Mouse (Mus musculus) midbrain, embryonic 15.5 days (tissue): ENCODE measurements around the gene Cd81. TPM values are rescaled to one million over a fixed set of nuclear protein-coding genes. Genes with fewer than 3 reads are reported as not detected.

ENCODE experiments used
- ATAC-seq: fragments of 200-750 bp; cut with Nextera tagmentation; replicated peaks from 2 replicates; pipeline ENCODE4 v1.8.0; 2017; ENCODE audit warnings: moderate TSS enrichment
- H3K27ac ChIP-seq: fragments of 300-500 bp; sonication (generic); 2 replicates; pipeline ENCODE4 v1.5.1; 2015; ENCODE audit warnings: mild to moderate bottlenecking, inconsistent platforms
- H3K27me3 ChIP-seq: fragments of 300-500 bp; sonication (generic); replicated peaks from 2 replicates; pipeline ENCODE4 v1.6.1; 2015; ENCODE audit warnings: inconsistent platforms
- H3K36me3 ChIP-seq: fragments of 300-500 bp; sonication (generic); replicated peaks from 2 replicates; pipeline ENCODE4 v1.6.1; 2015; ENCODE audit warnings: inconsistent platforms
- H3K4me1 ChIP-seq: fragments of 300-500 bp; sonication (generic); 2 replicates; pipeline ENCODE4 v1.6.1; 2015; ENCODE audit warnings: inconsistent platforms
- H3K4me2 ChIP-seq: fragments of 300-500 bp; sonication (generic); 2 replicates; pipeline ENCODE4 v1.6.1; 2015; ENCODE audit warnings: inconsistent platforms, mild to moderate bottlenecking, moderate library complexity
- H3K4me3 ChIP-seq: fragments of 300-500 bp; sonication (generic); 2 replicates; pipeline ENCODE4 v1.5.1; 2015; ENCODE audit warnings: mild to moderate bottlenecking, inconsistent platforms
- H3K9ac ChIP-seq: fragments of 300-500 bp; sonication (generic); 2 replicates; pipeline ENCODE4 v1.6.1; 2015; ENCODE audit warnings: mild to moderate bottlenecking, inconsistent platforms
- H3K9me3 ChIP-seq: fragments of 300-500 bp; sonication (generic); 2 replicates; pipeline ENCODE4 v1.6.1; 2016; ENCODE audit warnings: inconsistent platforms
- WGBS: fragments of 180-500 bp; shearing (Covaris S2); methylation state at CpG from one replicate; pipeline ENCODE4 v1.1.7; 2015; ENCODE audit warnings: mixed read lengths; 5-methylcytosine and 5-hydroxymethylcytosine counted together
- polyA plus RNA-seq: library from polyadenylated mRNA; unstranded; fragments of >200 nt; fragmentation: Nextera tagmentation; extraction: Ambion mirVana; gene quantifications from 2 replicates; pipeline ENCODE4 v1.2.1, GENCODE M21; 2015

Gene Cd81
- polyA plus RNA-seq, 1 experiment from 2014 or later = 374 TPM

DNA sequence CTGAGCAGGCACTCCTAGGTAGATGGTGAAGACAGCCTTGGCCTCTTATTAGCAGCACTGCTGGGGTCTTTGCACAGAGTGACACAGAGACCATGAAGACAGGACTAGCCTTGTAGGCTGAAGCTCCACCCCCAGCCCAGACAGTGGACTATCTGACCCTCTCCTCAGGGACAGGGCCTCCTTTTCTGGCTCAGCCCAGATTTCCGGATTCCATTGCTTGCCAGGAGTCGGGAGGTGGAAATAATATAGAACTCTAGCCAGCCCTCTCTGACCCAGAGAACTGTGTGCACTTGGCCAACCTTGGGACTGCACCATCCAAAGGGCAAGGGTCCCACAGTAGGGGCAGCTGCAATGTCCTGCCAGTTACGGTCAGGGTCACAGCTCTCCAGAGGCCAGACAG is 10.4 kb upstream of the Cd81 start:
- Histone ChIP-seq H3K9me3 (no peaks in the 10 kb centered on the region), H3K4me1 (no peaks in the 10 kb centered on the region), H3K9ac (no peak overlapping the region), H3K27ac (no peak overlapping the region), H3K36me3 (no peaks in the 10 kb centered on the region), H3K4me2 (no peak overlapping the region), H3K27me3 (no peaks in the 10 kb centered on the region), H3K4me3 (no peak overlapping the region)
- WGBS = 90% methylated on average over 3 of the region's 3 CpGs
- ATAC-seq = no peak

DNA sequence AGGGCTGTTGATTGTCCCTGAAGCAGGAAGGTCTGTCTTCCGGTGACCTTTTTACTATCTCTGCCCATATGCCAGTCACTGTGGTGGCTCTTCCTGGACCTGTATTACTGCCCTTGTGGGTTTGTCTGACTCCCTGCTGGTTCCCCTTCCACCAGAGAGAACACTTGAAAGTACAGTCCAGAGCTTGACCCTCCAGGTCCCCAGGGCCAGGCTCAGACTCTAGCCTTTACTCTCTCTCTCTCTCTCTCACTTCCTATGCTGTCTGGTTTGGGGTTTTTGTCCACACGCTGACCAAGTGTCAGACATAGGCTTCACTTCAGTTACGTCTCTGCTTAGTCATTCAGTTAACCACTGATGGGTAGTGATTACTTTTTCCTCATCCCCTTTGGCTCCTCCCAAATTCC is 9.6 kb upstream of the Cd81 start:
- no peak overlapping the region for H3K4me3 ChIP-seq
- ATAC-seq = no peak
- no peaks in the 10 kb centered on the region for H3K4me1 ChIP-seq
- H3K27me3 ChIP-seq = no peaks in the 10 kb centered on the region
- 79% methylated on average over 3 of the region's 3 CpGs for WGBS
- no peak overlapping the region for H3K9ac ChIP-seq
- H3K9me3 ChIP-seq = no peaks in the 10 kb centered on the region
- H3K36me3 ChIP-seq = no peaks in the 10 kb centered on the region
- H3K27ac ChIP-seq = no peak overlapping the region
- no peak overlapping the region for H3K4me2 ChIP-seq

DNA sequence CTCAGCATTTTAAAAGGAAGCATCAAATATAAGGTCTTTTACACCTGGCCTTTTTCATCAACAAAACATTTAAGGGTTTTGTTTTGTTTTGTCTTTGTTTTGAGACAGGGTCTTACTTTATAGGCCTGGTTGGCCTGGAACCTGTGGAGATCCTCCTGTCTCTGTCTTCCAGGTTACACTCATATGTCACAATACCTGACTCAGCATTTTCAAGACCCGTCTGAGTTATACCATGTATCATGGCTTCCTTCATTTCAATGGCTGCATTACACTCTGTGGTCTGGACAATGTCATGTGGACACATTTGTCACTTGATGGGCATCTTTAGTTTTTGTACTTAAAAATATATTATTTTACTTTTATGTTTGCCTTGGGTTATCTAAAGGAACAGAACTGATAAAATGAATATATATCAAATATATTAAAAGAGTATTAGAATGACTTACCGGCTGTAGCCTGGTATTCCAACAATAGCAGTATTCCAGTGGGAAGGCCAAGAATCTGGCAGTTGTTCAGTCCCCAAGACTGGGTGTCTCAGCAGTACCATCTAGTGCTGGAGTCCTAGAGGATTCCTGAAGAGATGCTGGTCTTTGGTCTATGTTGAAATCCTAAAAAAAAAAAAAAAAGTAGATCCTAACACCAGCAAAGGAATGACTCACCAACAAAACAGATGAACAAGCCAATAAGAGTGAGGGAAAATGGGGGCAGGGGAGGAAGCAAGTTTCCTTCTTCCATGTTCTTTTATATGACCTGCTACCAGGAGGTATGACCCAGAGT is 8.3 kb upstream of the Cd81 start:
- Histone ChIP-seq H3K27ac (no peak overlapping the region), H3K4me2 (no peak overlapping the region), H3K4me3 (no peak overlapping the region), H3K9me3 (no peaks in the 10 kb centered on the region), H3K4me1 (no peaks in the 10 kb centered on the region), H3K36me3 (no peaks in the 10 kb centered on the region), H3K27me3 (no peaks in the 10 kb centered on the region), H3K9ac (no peak overlapping the region)
- ATAC-seq = no peak
- 100% methylated on average over 2 of the region's 2 CpGs for WGBS

DNA sequence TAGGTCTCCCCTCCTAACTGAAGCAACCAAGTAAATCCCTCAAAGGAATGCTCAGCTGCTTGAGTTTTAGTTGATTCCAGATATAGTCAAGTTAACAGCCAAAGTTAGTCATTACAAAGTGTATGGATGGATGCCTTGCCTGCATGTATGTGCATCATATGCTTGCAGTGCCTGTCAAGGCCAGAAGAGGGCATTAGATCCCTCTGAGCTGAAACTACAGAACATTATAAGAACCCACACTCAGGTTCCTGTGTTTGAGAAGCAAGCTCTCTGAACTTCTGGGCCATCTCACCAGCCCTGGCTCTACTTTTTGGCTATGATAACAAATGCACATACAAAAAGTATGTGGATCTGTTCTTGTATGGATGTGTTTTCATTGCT is 7.7 kb upstream of the Cd81 start:
- Histone ChIP-seq H3K4me2 (no peak overlapping the region), H3K4me1 (no peaks in the 10 kb centered on the region), H3K36me3 (no peaks in the 10 kb centered on the region), H3K27me3 (no peaks in the 10 kb centered on the region), H3K4me3 (no peak overlapping the region), H3K9me3 (no peaks in the 10 kb centered on the region), H3K27ac (no peak overlapping the region), H3K9ac (no peak overlapping the region)
- no peak for ATAC-seq

DNA sequence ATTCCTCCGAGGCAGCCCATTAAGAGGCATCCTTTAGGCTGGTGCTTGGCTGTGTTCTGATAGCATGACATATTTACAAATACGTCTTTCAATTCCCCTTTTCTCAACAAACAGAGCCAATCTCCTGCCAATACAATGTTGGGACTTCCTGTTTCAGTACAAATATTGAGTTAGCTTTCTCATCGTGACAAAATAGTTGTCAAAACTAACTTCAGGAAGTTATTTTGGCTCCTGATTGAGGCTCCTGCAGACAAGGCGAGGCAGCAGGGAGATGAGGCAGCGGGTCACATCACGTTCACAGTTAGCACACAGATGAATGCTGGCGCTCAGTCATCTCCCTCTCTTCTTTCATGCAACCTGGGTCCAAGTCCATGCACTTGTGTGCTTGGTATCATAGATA is 6.2 kb upstream of the Cd81 start:
- Histone ChIP-seq H3K4me3 (no peak overlapping the region), H3K4me2 (no peak overlapping the region), H3K27me3 (no peaks in the 10 kb centered on the region), H3K9me3 (no peaks in the 10 kb centered on the region), H3K9ac (no peak overlapping the region), H3K27ac (no peak overlapping the region), H3K36me3 (no peaks in the 10 kb centered on the region), H3K4me1 (no peaks in the 10 kb centered on the region)
- no peak for ATAC-seq
- WGBS = 86% methylated on average over 7 of the region's 7 CpGs

DNA sequence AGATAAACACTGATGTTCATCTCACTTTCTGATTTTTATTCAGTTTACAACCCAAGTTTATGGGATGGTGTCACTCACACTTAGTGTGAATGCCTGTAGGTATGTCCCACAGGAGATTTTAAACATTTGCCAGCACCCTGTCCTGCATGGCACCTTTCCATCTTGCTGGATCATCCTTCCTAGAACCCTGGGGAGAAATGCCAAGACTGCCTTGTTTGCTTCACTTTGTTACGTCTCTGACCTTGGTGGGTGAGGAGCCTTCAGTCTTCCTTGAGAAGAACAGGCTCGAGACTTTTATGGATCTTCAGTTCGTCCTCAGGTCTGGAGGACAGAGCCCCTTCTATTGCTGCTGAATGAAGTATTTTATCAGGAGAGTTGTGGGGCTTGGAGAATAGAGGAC is 3.2 kb upstream of the Cd81 start:
- Histone ChIP-seq H3K27ac (no peak overlapping the region), H3K9ac (no peak overlapping the region), H3K4me2 (no peak overlapping the region), H3K9me3 (no peaks in the 10 kb centered on the region), H3K4me3 (no peak overlapping the region), H3K36me3 (no peaks in the 10 kb centered on the region), H3K27me3 (no peaks in the 10 kb centered on the region), H3K4me1 (peaks cover 14% of the 10 kb centered on the region)
- WGBS = 84% methylated on average over 3 of the region's 3 CpGs
- no peak for ATAC-seq

DNA sequence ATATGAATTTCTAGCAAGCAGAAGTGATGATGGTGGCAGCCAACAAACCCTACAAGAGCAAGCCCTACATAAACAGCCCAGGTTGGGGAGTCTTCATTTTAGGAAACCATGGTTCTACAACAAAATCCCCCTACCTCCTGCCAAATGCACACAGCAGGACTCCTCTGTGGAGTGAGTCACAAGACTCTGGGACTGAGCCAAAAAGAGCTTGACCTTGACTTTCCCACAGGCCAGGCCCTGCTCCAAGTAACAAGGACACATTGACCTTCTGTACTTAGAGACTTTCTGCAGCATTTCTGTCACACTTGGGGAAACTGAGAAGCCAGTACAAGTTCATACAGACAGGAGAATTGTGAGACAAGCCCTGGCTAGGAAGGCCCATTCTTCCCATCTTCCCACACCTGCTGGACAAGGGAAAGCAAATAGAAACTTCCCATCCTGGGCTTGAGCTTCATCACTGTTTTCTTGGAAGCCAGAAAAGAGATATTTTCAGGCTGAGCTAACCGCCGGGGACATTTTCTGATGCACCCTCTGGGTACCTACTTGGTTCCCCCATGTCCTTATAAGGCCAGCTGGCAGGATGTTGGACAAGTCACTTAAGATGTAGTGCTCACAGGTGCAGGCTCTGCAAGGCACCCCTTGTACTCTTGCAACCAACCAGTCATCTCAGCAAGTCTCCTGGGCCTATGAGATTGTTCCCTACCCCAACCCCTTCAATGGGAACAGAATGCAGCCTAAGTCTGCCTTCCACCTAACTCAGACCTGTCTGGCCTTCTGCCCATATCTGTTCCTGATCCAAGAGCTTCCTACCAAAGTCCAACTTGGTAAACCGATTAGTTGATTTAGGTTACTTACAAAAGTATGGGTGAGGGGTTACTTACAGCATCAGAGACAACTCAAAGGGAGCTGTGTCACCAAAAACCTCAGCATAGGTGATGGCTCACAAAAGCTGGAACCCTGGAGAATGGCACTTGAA is 2.4 kb upstream of the Cd81 start:
- no peak overlapping the region for H3K27ac ChIP-seq
- 95% methylated on average over 3 of the region's 3 CpGs for WGBS
- H3K4me1 ChIP-seq = peaks cover 22% of the 10 kb centered on the region
- no peaks in the 10 kb centered on the region for H3K27me3 ChIP-seq
- no peak for ATAC-seq
- H3K4me3 ChIP-seq = no peak overlapping the region
- H3K9me3 ChIP-seq = no peaks in the 10 kb centered on the region
- no peak overlapping the region for H3K9ac ChIP-seq
- H3K4me2 ChIP-seq = no peak overlapping the region
- H3K36me3 ChIP-seq = no peaks in the 10 kb centered on the region

DNA sequence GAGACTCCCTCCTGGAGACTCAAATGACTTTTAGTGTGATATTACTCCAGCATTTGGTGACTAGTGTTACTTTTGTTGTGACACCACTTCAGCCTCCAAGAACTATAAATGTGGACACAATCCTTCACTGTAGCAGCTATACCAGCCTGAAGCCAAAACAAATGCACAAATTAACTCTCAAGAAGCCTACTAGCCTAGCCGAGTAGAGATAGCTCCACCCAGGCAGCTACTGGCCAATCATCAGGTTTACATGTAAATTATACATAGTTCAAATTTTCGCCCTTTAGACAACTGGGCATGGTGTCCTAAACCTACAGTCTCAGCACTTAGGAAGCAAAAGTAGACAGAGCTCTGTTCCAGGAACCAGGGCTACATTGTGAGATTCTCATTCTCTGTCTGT is 1.2 kb upstream of the Cd81 start:
- 73% methylated on average over 2 of the region's 2 CpGs for WGBS
- Histone ChIP-seq H3K9ac (no peak overlapping the region), H3K9me3 (no peaks in the 10 kb centered on the region), H3K4me1 (peaks cover 34% of the 10 kb centered on the region), H3K27ac (no peak overlapping the region), H3K4me2 (no peak overlapping the region), H3K27me3 (no peaks in the 10 kb centered on the region), H3K4me3 (no peak overlapping the region), H3K36me3 (no peaks in the 10 kb centered on the region)
- no peak for ATAC-seq

DNA sequence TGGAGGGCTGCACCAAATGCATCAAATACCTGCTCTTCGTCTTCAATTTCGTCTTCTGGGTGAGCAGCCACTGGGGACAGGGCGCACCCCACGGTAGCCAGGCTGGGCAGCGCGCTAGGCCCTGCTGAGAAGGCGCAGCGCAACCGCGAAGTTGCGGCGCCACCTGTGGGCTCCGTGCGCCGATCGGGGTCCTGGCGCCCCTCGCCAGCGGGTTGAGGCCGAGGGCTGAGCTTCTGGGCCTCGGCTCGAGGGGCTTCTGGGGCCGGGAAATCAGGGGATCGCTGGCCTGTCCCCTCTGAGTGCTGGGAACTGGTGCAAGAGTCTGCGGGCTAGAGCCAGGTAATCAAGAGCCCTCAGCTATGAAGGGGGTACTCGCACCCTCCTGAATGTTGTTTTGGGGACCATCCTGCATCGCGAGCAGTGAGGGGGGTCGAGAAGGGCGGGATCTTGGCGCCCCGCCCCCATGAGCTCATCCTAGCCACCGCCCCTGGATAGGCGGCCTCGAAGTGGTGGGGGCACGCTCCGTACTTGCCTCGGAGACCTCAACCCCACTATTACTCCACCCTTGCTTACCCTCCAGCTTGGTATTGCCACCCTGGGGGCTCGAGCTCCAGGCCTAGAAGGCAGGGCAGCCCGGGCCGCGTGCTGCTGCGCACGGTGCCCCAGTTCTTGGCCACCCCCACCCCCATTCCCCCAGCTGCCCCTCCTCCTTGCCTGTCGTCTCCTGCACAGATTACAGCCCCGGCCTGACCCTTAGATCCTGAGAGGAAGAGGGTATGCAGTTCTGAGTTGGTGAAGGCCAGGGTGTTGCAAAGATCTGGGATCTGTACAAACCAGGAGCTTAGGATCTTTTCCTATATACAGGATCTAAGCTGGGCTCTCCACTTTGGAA is 715 bp downstream of the Cd81 start:
- 0% methylated on average over 46 of the region's 46 CpGs for WGBS
- Histone ChIP-seq H3K4me2 (peak overlapping the region; percentile 91), H3K9ac (peak overlapping the region; percentile 84), H3K36me3 (no peaks in the 10 kb centered on the region), H3K4me3 (peak overlapping the region; percentile 83), H3K9me3 (no peaks in the 10 kb centered on the region), H3K4me1 (peaks cover 46% of the 10 kb centered on the region), H3K27ac (peak overlapping the region; percentile 82), H3K27me3 (no peaks in the 10 kb centered on the region)
- peak; percentile 80 for ATAC-seq

DNA sequence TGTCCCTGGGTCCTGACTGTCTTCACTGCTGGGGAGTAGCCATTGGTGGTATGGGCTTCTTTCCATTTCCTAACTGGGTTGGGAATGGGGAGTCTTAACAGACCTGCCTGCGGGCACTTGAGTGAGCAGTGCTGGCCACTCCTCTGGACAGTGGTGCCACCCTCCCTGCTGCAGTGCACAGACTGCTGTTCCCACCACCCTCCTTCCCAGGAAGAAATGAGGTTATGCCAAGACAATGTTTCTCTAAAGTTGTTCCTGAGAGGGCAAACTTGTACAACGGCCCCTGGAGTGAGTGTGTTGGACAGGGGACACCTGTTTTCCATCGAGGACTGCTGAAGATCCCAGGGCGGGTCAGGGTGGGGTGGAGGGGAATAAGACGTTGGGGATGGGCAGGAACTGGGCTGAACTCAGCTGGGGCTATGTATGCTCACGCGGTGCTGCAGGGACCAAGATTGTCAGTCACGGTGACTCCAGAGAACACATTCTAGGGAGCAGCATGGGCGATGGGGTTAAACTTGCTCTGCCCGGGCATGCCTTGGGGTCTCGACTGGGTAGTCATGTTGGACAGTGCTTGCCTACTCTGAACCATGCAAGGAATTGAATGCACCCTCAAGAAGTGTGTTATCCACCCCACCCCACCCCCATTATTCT is 1.5 kb downstream of the Cd81 start:
- Histone ChIP-seq H3K9ac (peak overlapping the region; percentile 84), H3K4me2 (peak overlapping the region; percentile 91), H3K4me3 (peak overlapping the region; percentile 83), H3K27me3 (no peaks in the 10 kb centered on the region), H3K4me1 (peaks cover 54% of the 10 kb centered on the region), H3K27ac (peak overlapping the region; percentile 82), H3K36me3 (no peaks in the 10 kb centered on the region), H3K9me3 (no peaks in the 10 kb centered on the region)
- WGBS = 63% methylated on average over 11 of the region's 11 CpGs
- ATAC-seq = peak; percentile 31; the same call in 1 of the 2 replicates

DNA sequence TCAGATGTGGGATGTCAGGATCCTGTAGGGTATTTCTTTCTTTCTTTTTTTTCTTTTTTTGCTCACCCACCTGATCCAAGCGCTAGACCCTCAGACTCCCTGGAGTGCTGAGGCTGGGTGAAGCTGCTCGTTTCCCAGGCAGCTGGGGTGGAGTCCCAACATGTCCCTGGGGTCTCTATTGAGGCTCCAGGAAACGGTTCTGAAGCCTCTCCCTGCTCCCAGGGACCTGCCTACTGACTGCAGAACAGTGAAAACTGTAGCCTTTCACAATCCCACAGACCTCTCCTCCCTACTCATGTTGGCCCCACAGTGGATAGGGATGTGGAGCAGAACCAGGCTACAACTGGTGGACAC is 2.0 kb downstream of the Cd81 start:
- peak overlapping the region; percentile 83 for H3K4me3 ChIP-seq
- H3K4me2 ChIP-seq = peak overlapping the region; percentile 91
- no peak for ATAC-seq
- peak overlapping the region; percentile 84; the same call in 1 of the 2 replicates for H3K9ac ChIP-seq
- no peaks in the 10 kb centered on the region for H3K36me3 ChIP-seq
- no peak overlapping the region for H3K27ac ChIP-seq
- peaks cover 54% of the 10 kb centered on the region for H3K4me1 ChIP-seq
- no peaks in the 10 kb centered on the region for H3K9me3 ChIP-seq
- no peaks in the 10 kb centered on the region for H3K27me3 ChIP-seq
- 41% methylated on average over 3 of the region's 3 CpGs for WGBS
